Mouse (Mus musculus) heart, adult 9 months (tissue): ENCODE results near the gene 1700012B07Rik.

Experiments used
- DNase-seq, 2 experiments: peaks; one replicate each; pipeline ENCODE4 v3.0.0; 2022; ENCODE audit warnings: low spot score in 2 of 2

The 1700012B07Rik gene

DNA sequence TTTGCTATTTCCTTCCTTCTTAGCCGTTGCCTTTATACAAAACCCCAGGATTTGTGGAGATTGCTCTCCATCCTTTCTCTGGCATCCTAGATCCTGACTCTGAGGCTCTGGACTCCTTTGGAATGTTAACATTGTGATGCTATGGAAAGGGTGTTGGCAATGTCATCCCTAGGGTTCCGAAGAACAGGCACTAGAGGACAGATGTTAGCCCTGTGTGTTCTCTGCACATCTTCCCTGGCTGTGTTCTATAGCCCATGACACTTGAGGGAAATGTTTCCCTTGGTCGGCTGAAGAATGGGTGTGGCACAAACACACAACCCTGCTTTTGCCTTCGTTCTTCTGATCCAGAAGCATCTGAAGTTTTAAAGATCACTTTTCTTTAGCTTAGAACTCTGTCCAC, at the start of gene 1700012B07Rik:
TSS of gene 1700012B07Rik (minus strand) at position 101 of the 400 bp plus-strand sequence.
- DNase-seq = no peak

GRCm38 (mm10) chr11:109876767-109877166, 48.9 kb upstream of the 1700012B07Rik start:
- DNase-seq = no peak

GRCm38 (mm10) chr11:109875834-109876233, 48.0 kb upstream of the 1700012B07Rik start:
- no peak for DNase-seq

DNA sequence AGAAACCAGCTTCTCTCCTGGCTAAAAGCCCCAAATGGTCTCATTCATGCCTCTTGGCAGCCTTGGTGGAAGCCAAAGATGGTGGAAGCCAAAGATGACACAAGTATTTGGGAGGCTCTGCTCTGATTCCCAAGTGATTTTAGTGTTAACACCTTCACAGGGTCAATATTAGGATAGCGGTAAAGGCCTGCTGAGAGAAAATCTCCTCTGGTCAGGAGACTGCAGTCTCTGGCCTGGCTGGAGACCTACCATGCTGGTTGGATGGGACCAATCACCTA, 47.6 kb upstream of the 1700012B07Rik start:
- peak; percentile 75 to 83 for DNase-seq

DNA sequence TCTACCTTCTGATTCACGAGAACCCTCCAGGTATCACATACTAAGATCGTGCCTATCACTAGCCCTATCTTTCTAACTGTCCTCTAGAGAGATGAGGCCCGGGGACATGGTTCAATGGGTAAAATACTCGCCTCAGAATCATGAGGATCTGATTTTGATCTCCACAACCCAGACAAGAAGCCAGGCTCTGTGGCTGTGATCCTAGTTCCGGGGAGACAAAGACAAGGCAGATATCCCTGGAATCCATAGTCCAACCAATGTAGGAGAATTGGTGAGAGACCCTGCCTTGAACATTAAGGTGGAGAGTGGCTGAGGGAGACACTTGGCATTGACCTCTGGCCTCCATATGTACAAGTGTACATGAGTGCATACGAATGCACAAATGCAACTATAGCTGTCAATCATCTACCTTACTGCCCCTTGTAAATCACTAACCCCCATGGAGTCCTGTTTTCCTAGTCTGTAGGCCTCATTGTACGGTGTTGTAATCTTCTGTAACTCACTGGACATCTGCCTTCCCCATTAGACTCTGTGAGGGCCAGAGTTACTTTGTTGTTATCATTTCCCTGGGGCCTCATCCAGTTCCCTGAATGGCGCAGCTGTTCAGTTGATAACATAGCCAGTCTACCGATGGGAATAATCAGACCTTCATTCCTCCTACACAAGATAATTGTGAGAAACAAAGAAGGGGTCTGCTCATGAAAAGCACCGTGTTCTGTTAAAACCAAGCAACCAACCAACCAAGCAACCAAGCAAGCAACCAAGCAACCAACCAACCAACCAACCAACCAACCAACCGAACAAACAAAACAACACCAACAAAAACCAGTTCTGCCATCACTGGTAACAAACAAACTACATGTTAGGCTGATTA, 47.0 kb upstream of the 1700012B07Rik start:
- peak; percentile 76 to 85 for DNase-seq

- DNase-seq = peak; percentile 84 to 91
Measured at GRCm38 (mm10) chr11:109873852-109874610, 46.2 kb upstream of the 1700012B07Rik start.

DNA sequence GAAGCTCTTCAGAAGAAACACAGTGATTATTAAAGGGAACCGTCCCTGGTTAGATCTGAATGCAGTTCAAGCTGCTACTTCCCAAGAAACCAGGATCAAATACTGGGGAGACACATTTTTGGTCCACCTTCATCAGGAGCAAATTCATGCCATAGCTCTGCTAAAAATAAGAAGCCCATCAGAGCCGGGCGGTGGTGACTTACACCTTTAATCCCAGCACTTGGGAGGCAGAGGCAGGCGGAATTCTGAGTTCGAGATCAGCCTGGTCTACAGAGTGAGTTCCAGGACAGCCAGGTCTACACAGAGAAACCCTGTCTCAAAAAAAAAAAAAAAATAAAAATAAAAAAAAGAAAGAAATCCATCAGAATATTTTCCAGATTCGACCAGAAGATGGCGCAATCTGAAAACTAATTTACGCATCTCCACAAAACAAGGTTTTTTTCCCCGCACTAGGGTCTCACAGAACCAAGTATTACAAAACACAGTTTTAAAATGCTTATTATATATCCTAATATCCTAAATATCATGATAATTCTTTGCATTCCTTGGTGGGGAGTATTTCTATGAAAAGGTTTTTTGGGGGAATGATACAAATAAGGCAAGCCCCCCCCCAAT, 45.4 kb upstream of the 1700012B07Rik start:
- peak in 1 of 2 experiments; percentile 32 for DNase-seq

- DNase-seq = no peak
Measured at GRCm38 (mm10) chr11:109872674-109873073, 44.8 kb upstream of the 1700012B07Rik start.

DNA sequence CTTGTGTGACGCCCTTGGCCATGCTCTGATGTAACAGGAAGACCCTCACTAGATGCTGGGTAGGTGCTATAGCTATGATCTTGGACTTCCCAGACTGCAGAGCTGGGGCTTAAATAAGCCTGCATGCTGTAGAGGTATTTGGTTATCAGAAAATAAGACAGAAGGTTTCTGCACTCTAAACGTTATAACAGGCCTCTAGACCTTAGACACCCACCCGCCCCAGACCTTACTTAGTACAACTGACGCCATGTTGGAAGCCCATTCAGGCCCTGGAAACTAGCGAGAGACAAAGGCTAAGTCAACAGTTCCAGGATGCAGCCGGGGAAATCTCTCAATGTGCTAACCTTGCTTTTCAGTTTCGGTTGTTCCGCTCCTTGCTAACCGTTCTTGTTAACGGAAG, 44.2 kb upstream of the 1700012B07Rik start:
- no peak for DNase-seq

GRCm38 (mm10) chr11:109867861-109868260, 40.0 kb upstream of the 1700012B07Rik start:
- no peak for DNase-seq

DNA sequence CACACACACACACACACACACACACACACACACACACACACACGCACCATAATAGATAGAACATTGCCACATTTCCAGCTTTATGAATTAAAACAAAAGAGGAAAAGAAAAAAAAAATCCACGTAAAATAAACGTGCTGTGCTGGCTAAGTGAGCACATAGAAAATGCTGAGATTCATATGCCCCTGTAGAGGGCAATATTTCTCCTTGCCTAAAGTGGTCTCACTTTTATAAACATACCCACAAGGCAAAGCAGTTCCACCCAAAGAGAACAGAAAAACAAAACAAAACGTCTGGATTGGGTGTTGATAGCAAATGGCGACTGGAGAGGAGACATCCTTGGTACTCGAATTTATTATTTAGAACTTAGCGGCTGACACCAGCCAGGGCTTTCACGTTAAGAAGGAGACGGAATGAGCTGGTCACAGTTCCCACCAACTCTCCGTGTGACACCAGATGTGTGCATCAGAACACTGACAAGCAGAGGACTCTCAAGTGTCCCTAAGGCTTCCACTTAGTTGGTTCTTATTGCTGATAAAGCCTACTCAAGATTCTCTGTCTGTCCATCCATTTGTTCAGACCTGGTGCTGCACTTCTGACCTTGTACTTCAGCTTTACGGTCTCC, 38.8 kb upstream of the 1700012B07Rik start:
- no peak for DNase-seq

DNA sequence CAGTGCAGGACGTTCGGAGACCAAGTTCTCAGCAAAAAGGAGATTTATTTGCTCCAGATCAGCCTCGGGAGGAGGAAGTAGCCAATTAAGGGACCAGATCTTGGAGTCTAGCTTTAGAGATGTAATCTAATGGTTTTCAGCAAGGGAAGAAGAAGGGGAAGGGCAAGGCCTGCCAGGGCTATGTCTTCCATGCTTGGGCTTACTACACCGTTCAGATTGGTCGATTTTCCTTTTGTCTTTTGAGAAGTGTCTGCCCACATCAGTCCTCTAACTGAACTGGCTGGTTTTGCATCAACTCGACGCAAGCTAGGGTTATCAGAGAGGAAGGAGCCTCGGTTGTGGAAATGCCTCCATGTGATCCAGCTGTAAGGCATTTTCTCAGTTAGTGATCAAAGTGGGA, 37.7 kb upstream of the 1700012B07Rik start:
- DNase-seq = no peak

GRCm38 (mm10) chr11:109863951-109864350, 36.1 kb upstream of the 1700012B07Rik start:
- DNase-seq = no peak

GRCm38 (mm10) chr11:109863194-109863746, 35.4 kb upstream of the 1700012B07Rik start:
- DNase-seq = peak in 1 of 2 experiments; percentile 37

DNA sequence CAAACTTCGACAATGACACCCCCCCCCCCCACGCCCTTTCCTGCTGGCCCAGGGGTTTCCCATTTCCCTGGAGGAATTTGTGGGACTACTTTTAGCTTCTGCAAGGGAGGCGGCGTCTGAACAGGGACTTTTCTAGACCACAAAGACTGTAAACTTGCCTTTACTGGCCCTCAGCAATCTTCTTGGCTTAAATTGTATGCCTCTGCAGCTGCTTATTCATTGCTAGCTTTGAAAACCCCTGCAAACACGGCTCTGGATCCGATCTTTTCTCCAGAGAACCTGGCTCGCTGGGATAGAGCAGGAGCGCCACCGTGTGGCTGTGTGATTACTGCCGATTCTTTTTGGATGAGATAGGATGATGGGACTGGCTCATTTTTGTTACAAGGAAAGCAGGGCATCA, 32.7 kb upstream of the 1700012B07Rik start:
- DNase-seq = peak; percentile 86 to 90

- DNase-seq = peak; percentile 46 to 50
Measured at GRCm38 (mm10) chr11:109859939-109860469, 32.2 kb upstream of the 1700012B07Rik start.

DNA sequence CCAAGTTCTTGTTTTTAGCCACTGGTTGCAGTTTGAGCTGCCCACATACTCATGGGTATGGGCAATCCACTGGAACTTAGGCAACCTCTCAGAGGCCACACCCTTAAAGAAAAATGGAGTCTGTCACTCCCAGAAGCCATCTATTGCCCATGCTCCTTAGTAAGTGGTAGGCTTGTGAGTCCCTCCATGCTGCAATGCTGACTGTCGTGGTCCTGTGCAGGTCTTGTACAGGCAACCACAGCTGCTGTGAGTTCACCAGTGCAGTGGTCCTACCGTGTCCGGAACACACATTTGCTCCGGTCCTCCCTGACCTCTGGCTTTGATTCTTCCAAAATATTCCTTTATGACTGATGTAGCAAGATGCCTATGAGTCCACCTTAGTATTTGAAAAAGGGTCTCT, 31.6 kb upstream of the 1700012B07Rik start:
- no peak for DNase-seq

GRCm38 (mm10) chr11:109857086-109857485, 29.2 kb upstream of the 1700012B07Rik start:
- no peak for DNase-seq

GRCm38 (mm10) chr11:109854056-109854455, 26.2 kb upstream of the 1700012B07Rik start:
- no peak for DNase-seq

DNA sequence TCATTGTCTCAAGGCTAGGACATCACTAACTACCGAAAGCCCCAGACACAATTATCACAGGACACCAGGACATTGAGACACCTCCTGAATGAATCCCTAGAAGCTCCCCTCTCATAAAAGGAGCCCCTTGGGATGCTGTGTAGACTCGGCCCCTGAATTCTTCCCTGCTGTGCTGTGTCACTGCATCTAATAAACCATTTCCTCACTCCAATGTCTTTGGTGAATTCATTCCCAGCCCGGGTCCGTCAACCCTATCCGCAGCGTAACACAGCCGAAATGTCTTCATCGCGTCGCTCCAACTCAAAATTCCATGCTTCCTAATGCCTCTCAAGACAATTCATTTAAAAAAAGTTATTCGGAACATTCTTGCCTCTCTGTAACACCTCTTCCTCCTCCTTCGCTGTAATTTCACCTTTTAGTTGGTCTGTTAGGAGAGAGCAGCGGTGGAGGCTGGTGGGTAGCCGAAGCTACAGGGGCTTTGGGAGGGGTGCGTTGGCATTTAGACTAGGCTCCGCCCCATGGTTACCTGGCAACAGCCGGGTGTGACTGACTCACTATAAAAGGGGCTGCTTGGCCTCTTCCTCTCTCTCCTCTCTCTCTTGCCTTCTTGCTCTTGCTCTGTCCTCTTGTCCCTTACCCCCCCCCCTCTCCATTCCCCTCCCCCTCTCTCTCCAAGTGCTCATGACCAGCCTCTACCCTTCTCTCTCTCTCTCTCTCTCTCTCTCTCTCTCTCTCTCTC, 25.6 kb upstream of the 1700012B07Rik start:
- DNase-seq = no peak

- DNase-seq = no peak
Measured at GRCm38 (mm10) chr11:109851996-109852395, 24.1 kb upstream of the 1700012B07Rik start.
